Mouse (Mus musculus) NIH3T3 (cell line): ENCODE measurements at regions not wholly inside any gene's neighbourhood (a gene's known extent, or its start where the extent isn't known, plus 50 kb on each side); places are given as distances from the start of the nearest gene placed in this dataset.
"Not testable (repeated sequence)": the region's sequence is repeated elsewhere in the genome, so short reads cannot be mapped to it uniquely, and the experiment has no call there.

ENCODE experiments used
- DNase-seq: peaks from one replicate; pipeline ENCODE4 v3.0.0-alpha.2; 2012; ENCODE audit warnings: low read depth

DNA sequence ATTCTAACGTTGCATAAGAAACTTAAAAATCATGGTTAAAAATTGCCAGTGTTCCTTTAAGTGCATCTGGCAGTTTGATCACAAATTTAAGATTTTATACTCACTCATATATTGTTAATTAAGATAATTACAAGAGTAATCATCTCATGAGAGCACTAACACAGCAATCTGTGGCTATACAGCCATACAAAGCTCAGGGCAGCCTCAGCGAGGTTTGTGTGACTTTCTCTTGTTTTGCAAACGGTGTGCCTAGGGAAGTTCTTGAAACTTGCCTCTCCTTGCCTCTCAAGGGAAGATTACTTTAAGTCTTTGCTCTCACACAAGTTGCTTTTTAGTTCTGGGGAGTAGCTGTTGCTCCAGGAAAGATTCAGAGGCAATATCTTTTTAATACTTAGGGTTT is 58.1 kb upstream of the Slc1a4 start:
- DNase-seq, result no peak

DNA sequence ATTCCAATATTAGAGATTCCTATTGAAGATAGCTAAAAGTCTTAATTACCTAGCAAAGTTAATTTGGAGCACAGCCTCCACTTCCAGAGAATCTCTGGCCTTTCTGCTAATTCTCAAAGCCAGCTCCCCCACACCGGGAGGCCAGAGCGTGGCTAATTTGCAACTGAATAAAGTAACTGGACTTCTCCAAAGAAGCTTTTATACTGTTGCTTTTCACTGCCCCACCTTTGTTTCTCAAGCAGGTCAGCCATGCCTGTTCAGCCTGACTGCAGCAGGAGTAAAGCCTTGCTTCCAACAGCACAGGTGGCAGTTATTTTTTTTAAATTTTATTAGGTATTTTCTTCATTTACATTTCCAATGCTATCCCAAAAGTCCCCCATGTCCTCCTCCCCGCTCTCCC is 60.8 kb upstream of the Slc1a4 start:
- DNase-seq, result not testable (repeated sequence)

DNA sequence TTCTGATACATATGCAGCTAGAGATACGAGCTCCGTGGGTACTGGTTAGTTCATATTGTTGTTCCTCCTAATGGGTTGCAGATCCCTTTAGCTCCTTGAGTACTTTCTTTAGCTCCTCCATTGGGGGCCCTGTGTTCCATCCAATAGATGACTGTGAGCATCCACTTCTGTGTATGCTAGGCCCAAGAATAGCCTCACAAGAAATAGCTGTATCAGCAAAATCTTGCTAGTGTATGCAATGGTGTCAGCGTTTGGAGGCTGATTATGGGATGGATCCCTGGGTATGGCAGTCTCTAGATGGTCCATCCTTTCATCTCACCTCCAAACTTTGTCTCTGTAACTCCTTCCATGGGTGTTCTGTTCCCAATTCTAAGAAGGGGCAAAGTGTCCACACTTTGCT is 61.3 kb upstream of the Slc1a4 start:
- not testable (repeated sequence) for DNase-seq

DNA sequence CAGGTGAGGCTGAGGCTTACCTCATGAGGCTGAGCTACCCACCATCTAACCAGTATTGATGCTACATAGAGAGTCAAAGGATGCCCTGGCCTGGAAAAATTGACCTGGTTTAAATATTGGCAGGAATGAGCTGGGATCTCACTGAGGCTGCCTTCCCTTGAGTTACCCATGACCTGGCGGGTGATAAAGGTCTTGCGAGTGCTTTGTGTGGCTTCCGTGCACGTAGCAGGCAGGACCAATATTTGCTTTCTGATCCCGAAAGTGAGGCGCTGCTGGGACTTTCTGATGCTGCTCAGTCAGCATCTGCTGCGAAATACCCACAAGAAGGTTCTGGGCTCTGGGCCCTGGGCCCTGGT is 63.3 kb upstream of the Slc1a4 start:
- DNase-seq, result no peak

DNA sequence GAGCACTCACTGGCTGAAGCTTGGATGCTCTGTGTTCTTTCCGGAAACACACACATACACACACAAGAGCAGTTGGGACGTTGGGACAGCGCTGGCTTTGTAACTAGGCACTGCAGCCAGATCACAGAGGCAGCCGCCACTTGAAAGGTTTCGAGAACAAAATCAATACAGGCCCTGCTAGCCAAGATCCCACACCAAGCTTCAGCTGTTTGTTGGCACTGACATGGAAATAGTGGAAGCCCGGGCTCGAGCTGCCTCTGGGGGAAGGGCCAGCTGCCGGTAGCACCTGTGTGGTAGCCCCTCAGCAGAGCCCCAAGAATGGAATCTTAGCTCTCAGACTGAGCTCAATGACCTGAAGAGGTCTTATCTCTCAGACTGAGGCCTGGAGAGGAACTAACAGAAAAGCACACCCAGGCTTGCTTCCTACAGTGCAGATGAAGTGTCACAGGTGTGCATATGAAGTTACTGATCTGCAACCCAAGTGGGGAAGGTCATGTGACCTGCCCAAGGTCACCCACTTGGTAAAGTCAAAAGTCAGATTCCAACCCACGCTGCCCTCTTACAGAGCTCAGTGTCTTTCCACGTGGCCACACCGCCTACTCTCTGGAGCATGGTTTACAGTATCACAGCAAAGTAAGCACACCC is 63.8 kb upstream of the Slc1a4 start:
- no peak for DNase-seq

DNA sequence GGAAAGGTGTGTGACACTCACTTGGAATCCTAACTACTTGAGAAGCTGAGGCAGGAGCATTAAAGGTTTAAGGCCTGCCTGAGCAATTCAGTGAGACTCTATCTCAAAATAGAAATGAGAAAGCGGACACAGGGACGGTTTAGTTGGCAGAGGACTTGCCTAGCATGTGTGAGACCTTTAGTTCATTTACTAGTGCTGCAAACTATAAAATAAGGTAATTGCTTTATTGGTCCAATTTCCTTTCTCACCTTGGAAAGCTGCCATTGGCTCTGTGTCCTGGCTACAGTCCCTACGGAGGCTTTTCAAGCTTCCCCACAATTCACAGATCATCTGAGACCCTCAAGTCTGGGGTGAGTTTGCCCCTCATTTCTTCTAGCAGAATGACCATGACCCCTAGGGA is 64.4 kb upstream of the Slc1a4 start:
- no peak for DNase-seq

DNA sequence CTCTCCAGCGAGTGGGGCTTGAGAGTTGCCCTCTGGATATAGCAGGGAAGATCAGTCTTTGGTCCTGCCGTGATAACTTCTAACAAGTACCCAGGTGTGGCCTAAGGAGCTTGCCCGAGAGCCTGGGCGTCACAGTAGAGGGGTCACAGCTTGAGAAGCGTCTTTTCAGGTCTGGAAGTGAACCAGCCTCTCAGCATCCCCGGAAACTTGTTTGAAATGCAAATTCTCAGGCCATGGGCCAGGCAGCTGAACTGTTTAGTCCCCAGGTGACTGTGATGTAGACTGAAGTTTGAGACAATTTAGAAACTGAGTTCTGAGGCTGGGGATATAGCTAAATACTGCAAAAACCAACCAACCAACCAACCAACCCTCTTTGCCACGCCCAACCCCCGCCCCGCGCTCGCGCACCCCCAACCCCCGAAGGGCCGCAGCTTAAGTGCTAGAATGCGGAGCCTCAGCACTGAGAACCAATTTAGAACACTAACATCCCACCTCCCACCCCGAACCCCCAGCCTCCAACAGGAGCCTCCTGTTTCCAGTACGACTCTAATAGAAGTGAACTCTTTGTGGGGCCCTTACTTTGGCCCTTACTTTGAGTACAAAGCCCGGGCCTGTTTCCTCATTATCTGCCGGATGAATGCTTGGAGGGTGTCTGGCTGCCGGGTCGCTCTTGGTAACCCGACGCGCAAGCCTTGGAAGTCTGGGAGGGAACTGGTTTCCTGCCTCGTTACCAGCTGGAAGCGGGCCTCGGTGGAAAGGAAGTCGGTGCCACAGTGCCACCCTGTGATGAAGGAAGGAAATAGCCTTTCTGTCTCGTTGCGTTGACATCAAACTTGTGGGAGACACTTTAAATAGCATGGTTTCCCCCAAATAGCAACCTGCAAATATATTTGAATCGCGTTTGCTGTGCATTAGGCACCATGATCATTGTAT is 68.1 kb upstream of the Slc1a4 start:
- peak; percentile 92 for DNase-seq

DNA sequence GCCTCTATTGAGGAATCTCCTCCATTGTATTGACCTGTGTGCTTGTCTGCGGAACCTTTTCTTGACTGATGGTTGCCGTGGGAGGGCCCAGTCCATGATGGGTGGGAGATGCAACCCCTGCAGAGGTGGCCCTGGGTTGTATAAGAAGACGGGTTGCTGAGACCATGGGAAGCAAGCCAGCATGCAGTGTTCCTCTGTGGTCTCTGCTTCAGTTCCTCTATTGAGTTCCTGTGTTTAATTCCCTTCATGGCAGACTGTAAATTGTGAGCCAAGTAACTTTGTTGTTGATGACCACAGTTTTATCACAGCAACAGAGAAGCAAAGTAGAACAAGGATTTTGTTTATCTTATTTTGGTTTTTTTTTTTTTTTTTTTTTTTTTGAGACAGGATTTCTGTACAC is 70.9 kb upstream of the Slc1a4 start:
- no peak for DNase-seq

DNA sequence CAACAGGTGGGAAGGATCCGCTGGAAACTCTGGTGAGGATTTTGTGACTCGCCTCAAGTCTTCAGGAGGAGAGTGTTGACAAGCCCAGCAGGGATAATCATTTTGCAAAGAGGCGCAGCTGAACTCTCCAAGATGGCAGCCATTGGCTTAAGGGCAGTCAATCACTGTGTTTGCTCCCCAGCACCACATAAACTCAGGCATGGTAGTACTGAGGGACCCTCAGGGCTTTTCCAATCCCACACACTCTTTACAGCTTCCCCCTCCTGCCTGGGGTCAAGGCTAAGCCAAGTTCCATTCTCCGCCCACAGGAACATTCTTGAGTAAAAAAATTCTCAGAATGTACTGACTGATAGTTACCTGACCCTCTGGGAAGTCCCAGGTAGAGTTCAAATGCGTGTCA is 72.0 kb upstream of the Slc1a4 start:
- no peak for DNase-seq

DNA sequence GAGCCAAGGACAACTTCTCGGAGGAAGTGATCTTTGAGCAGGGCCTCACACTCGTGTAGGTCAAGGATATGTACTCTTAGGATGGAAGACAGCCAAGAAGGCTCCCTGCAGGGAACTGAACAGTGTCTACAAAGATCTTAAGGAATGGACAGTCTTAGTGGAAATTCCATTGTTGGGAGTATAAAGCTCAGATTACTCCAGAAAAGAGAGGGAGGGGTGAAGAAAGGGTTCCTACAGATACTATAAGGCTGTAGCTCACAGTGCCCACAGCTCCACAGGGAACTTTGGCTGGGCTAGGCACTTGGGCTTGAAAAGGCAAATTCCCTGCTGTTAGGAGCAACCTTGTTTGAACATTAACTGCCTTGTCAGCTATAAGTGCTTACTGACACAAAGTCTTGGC is 85.6 kb upstream of the Slc1a4 start:
- no peak for DNase-seq

DNA sequence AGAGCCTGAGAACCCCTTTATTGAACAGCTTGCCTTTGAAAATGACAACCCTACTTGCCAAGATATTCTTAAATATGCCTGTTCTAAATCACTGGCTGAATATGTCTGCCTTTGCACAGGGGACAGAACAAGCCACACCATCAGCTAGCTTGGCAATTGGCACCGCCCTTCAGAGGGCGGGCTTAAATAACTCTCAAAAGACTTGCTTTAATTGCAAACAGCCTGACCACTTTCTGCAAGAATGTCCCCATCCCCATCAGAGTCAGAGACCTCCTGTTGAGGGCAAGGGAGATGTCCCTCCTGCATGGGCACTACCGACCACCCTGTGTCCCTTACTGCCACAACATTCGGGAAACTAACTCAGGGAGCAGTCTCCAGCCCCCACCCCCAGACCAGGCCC is 88.4 kb upstream of the Slc1a4 start:
- no peak for DNase-seq

DNA sequence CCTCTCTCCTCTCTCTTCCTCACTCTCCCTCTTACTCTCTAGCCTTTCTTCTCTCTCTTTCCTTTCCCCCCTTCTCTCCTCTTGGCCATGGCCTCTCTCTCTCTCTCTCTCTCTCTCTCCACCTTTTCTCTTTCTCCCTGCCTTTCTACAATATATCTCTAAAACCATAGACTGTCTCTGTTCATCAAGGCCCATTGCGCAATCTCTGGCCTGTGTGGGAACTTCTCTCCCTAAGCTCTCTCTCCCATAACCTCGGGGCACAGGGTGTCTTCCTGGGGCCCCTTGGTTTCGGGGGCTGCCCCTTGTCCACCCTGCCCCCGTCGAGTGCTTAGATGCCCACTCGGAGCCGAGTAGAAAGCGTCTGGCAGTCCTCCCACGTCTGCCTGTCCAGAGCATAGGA is 103.5 kb upstream of the Slc1a4 start:
- no peak for DNase-seq

DNA sequence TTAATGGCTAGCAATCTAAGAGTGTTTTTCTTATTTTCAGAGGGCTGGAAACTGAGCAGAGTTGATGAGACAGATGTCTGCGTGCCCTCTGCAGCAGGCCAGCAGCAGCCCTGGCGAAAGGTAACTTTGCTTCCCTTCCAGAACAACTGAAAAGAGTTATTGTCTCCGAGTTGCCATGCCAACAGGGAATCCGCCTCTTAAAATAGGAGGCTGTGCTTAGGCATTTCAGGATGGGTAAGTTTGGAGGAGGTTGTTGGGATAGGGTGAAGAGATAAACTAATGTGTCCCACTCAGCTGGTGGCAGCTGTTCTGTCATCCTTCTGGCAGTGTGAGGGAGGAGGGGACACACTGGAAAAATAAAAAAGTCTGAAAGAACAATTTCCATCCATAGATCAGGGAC is 100.6 kb upstream of the Sertad2 start:
- no peak for DNase-seq

DNA sequence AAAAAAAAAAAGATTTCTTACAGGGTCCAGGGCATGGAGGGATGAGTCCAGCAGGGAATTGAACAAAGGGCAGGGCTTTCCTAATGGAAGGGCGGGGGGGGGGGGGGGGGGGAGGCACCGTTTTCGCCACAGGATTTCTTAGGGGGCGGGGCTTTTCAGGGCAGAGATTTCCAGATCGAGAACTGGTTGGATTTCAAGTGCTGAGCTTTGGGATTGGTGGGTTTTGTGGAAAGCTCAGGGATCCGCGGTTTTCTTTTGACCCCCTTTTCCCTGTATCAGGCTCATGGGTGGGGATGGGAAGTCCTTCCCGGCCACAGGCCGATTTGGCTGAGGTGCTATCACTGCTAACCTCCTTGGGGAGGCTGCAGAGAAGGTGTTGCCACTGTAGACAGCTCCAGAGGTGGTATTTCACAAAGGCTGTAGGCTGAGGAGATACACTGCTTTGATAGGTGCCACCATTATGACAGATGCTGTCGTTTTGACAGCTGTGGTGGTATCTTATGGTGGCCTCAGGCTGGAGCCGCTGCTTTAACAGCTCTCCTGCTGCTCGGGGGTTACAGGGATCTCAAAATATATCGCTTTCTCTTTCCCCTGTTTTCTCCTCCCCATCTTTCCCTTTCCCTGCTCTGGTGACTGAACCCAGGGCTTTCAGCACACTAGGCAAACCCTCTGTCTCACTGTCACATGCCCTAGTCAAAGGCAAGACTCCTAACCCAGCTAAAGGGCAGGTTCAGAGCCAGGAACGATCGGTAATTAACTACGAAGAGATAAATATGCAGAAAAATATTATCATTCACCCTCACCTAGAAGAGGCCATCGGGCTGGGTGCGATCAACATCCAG is 97.8 kb upstream of the Sertad2 start:
- DNase-seq, result peak; percentile 50

DNA sequence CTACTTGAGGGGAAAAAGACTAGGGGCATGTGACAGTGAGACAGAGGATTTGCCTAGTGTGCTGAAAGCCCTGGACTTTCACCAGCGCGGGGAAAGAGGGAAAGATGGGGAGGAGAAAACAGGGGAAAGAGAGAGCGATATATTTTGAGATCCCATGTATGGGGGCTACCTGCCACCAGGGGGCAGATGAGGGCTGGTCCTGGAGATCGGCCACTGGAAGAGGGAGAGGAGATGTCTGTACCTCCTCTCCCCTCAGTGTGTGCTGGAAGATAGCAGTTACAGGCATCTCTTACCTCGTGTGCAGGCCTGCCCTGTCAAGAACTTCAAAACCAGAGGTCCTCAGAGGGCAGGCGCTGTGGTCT is 97.2 kb upstream of the Sertad2 start:
- DNase-seq, result peak; percentile 90

DNA sequence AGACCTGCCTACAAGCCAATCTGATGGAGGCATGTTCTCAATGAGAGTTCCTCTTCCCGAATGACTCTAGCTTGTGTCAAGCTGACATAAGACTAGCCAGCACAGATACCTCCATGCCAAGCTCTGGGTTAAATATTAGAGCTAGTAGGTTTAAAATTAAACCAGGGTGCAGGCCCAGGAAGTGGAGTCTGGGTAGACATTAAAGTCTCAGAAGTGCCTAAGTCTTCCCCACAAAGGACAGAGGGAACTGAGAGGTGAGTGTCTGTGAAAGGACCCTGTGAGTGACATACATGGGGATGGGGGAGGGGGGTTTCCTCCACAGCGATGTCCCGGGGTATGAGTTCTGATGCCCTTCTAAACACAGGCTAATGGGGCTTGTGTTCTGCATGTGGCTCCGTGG is 90.2 kb upstream of the Sertad2 start:
- DNase-seq, result no peak

DNA sequence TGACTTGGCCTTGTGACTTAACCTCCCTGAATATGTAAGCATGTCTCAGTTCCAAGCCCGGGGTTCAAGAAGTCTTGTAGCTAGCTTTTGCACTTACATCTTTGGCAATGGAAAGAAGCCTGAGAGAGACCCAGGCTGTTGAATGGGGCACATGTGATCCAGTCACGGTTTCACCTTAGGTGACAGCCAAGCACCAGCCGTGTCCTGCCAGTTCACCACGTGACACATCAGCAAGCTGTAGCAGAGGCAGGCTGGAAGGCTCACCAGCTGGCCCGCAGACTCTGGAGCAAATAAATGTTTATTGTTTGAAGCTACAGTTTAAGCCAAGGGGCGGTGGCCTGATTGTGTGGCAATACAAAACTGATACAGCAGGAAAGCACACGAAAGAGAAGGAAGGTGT is 89.3 kb upstream of the Sertad2 start:
- peak; percentile 11 for DNase-seq

DNA sequence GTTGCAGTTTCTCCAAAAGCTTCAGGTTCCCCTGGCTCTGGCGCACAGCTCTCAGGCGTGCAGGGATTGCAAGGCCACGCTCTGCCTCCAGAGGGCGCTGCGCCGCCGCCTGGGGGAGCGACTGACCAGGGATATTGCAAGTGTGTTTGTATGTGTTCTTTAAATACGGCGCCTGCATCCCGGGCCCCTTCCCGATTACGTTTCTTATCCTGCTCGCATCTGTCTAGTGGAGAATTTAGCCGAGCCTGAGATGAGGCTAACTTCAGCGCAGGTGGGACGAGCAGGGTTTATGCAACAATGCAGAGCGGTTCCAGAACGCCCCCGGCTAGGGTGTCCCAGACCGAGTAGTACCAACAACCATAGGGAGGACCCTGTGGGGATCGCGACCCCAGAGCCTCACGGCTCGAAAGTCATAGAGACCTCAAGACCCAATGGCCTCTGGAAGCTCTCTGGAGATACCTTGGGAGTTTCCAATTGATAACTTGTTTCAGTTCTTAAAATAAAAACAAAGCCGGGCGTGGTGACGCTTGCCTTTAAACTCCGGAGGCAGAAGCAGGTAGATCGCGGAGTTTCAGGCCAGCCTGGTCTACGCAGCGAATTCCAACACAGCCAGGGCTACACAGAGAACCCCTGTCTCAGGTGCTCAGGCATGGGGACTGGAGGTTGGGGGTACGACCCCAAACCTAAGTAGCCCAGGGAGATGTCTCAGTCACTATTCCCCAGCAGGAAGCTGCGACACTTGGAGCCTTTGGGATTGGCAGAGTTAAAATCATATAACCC is 87.8 kb upstream of the Sertad2 start:
- peak; percentile 96 for DNase-seq

DNA sequence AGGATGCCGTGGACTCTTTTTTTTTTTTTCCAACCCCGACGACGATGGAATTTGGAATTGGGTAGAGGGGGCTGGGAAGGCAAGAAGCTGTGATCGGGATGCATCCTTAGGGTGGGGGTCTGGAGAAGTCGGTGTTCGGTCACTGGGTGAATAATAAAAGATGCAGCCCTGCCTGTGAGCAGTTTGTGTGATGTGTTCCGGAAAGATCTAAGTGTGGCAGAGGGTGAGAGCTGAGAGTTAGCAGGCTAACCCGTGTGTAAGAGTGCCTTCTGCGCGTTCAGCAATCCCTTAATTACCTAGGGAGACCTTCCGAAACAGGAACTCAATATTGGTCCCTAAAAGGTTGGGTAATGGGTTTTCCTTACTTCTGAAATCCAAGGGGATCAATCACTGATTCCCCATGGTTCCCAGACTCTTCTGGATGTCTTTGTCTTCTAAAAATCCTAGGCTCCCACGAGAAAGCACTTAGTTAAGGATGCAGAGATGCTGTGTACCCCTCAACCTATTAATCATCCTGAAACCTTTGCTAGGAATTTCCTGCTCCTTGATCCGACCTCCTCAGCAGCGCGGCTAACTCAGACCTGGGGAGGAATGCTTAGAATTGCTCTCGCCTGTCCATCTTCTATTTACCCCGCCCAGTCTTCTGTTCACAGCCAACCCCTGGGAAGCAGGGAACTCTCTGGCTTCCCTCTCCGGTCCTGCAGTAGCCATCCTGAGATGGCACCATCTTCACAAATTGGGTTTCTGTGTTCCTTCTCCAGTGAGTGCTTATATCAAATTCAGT is 87.0 kb upstream of the Sertad2 start:
- peak; percentile 66 for DNase-seq

DNA sequence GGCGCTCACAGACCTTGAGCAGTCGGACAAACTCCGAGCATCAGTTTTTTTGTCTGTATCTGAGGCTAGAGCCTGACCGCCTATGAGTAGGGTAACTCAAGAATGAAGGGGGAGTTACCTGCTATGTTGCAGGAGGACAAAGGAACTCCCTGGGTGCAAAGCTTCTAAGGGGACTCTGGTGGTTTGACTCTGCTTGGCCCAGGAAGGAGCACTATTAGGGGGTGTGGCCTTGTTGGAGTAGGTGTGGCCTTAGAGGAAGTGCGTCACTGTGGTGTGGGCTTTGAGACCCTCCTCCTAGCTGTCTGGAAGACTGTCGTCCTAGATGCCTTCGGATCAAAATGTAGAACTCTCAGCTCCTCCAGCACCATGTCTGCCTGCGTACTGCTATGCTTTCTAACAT is 83.9 kb upstream of the Sertad2 start:
- DNase-seq, result no peak

DNA sequence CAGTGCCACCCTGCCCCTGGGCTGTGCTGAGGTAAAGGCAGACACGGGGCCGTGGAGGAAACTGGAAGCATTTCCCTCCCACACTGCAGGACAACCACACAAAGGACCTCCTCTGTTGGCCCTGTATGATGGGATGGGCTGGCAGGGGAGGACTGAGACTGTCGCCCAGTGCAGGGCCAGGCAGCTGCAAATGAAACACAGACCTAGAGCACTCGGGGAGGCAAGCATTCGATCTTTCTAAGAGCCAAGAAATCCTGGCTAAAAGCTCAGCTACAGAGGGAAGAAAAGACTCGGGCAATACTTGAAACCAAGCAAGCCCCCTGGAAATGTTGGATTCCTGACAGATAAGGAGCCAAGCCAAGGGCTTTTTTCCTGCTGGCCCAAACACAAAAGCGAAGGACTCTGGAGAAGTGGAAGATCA is 82.5 kb upstream of the Sertad2 start:
- DNase-seq, result peak; percentile 72
